Mouse (Mus musculus): Measurements from ENCODE around the gene Kcnk5. TPM values are rescaled to one million over a fixed set of nuclear protein-coding genes. Genes with fewer than 3 reads are reported as not detected.

Gene Kcnk5
- under 1 TPM; 0.42 to 0.57 TPM for total RNA-seq (2021)

GRCm38 (mm10) chr14:20181466-20181921, at the start of gene Kcnk5:
Kcnk5 (minus strand) TSS chr14:20181809.
- peak; percentile 60 to 63 for DNase-seq (ENCODE audit: extremely low spot score in 1 of 2, low spot score in 1 of 2)

GRCm38 (mm10) chr14:20230063-20230491, 48.5 kb upstream of the Kcnk5 start:
- no peak for DNase-seq (ENCODE audit: extremely low spot score in 1 of 2, low spot score in 1 of 2)

- no peak for DNase-seq (ENCODE audit: extremely low spot score in 1 of 2, low spot score in 1 of 2)
Observed at GRCm38 (mm10) chr14:20229437-20229836, 47.8 kb upstream of the Kcnk5 start.

GRCm38 (mm10) chr14:20228336-20228735, 46.7 kb upstream of the Kcnk5 start:
- DNase-seq (ENCODE audit: extremely low spot score in 1 of 2, low spot score in 1 of 2) = no peak

DNA sequence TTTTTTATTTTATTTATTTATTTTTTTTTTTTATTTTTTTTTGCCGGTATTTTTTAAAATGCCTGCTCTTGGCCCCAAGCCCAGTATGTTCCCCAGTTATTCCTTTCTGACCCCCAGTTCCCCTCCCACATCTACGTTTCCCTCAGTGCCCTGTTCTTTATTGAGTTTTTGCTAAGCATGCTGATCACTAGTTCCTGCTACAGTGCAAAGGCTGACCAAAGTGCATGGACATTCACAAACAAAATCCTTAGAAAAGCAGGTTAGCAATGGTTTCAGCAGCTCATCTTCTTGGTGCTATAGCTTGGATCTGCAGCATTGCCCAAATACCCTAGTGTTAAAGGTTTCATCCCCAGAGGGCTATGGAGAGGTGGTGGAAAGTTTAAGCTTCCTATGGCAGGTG, 45.4 kb upstream of the Kcnk5 start:
- no peak for DNase-seq (ENCODE audit: extremely low spot score in 1 of 2, low spot score in 1 of 2)

DNA sequence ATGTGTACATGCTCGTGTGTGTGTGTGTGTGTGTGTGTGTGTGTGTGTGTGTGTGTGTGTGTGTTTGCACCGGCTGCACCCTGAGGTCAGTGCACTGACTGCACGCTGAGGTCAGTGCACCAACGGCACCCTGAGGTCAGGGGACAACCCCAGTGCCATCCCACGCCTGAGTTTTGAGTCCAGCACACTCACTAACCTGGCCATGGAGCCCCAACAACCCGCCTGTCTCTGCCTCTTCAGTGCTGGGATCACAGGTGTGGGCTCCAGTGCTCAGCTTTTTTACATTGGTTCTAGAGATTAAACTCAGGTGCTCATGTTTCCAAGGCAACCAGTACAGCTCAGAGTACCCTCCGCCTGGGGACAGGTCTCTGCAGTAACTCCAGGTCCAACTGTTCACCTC, 44.9 kb upstream of the Kcnk5 start:
- DNase-seq (ENCODE audit: extremely low spot score in 1 of 2, low spot score in 1 of 2) = no peak

GRCm38 (mm10) chr14:20225525-20225924, 43.9 kb upstream of the Kcnk5 start:
- DNase-seq (ENCODE audit: extremely low spot score in 1 of 2, low spot score in 1 of 2) = no peak

GRCm38 (mm10) chr14:20224576-20225218, 43.1 kb upstream of the Kcnk5 start:
- DNase-seq (ENCODE audit: extremely low spot score in 1 of 2, low spot score in 1 of 2) = no peak

DNA sequence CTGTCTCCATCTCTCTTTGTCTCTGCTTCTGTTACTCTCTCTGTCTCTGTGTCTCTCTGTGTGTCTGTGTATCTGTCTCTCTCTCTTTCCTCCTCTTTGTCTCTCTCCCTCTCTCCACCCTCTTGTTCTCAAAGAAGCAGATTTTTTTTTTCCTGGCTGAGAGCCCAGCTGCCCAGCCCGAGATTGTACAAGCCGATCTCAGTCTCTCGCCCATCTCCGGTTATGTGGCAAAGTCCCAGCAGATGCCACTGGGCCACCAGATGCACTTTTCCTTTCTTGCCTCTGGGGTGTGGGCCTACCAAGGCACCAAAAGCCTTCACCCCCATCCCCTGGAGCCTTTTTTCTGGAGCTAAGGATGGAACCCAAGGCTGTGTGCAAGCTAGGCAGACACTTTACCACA, 42.6 kb upstream of the Kcnk5 start:
- no peak for DNase-seq (ENCODE audit: extremely low spot score in 1 of 2, low spot score in 1 of 2)

GRCm38 (mm10) chr14:20223253-20223652, 41.6 kb upstream of the Kcnk5 start:
- DNase-seq (ENCODE audit: extremely low spot score in 1 of 2, low spot score in 1 of 2) = no peak

DNA sequence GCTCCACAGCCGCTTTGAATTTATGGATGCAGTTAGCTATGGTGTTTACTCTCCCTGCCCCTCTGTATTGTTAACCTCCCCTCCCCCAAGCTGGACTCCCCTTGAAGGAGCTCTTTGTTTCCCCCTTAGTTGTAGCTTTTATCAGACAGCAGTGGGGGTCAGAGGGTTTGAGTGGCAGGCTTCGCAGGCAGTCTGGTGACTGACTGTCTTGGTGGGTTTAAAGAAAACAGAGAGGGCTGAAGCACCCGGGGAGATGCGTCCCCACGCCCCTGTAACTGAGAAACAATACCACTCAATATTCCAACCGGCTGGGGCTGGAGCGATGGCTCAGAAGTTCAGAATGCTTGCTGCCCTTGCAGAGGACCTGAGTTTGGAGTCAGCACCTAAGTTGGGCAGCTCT, 39.5 kb upstream of the Kcnk5 start:
- no peak for DNase-seq (ENCODE audit: extremely low spot score in 1 of 2, low spot score in 1 of 2)

DNA sequence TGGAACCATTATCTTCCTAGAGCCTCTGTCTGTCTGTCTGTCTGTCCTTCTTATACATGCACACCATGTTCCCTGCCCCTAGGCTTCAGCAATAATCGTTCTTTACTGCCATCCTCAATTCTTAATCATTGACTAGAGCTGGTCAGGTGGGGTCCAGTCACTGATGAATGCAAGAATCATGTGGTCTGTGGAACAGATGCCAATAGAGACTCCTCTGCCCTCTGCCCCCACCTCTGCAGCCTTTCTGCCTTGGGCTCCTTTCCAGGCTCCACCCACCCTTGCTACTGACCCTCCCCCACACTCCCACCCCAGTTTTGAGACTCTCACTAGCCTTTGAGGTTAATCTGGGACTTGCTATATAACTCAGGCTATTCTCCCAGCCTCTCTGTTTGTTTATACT, 38.2 kb upstream of the Kcnk5 start:
- no peak for DNase-seq (ENCODE audit: extremely low spot score in 1 of 2, low spot score in 1 of 2)

DNA sequence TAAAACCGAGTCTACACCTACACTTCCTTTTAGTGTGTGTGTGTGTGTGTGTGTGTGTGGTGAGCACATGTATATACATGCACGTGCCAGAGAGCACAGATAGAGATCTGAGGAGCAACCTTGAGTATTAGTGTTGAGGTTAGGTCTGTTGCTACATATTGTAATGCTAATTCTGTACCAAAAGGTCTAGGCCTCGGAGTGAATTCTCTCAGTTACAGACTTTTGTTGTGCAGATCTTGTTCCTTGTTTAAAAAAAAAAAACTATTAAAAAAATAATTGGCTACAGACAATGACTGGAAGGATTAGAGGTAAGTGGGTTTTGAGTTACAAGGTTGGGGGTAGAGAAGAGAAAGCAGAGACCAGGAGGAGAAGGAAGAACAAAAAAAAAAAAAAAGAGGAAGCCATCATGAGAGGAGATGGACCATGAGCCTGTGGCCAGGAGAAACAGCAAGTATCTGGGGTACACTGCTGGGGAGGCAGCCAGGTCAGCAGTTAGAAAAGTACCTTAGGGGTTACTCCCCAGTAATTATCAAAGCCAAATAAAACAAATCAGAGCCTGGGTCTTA, 35.8 kb upstream of the Kcnk5 start:
- DNase-seq (ENCODE audit: extremely low spot score in 1 of 2, low spot score in 1 of 2) = no peak

DNA sequence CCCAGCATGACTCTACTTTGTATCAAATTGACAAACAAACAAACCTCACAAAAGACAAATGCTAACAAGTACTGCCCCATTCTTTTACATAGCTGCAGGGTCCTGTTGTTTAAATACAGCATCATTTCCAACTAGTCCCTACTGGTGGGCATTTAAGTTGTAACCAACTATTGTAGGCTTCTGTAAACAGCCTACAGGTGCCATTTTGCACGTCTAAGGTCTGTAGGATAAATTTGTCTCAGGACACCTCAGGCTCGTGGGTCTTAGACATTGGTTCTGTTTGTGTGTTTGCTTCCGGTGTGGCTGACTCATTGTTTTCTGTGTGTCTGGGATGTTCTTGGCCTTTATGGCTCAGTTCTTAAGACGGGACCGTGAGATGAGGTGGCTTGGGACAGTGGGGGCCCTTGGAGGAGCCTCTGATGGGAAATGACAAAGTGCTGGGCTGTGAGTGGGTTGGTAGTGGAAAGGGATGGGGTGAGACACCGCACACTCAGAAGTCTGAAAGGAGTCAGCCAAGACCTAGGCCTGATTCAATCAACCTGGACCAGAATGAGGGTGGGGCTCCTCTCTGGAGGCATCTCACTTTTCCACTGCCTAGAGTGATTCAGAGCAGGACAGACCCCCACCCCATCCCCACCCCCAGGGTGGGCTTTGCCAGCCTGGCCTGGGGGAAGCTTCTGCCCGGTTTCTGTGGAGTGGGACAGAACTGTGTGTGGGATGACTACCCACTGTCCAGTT, 35.1 kb upstream of the Kcnk5 start:
- no peak for DNase-seq (ENCODE audit: extremely low spot score in 1 of 2, low spot score in 1 of 2)

- DNase-seq (ENCODE audit: extremely low spot score in 1 of 2, low spot score in 1 of 2) = no peak
Observed at GRCm38 (mm10) chr14:20215826-20216225, 34.2 kb upstream of the Kcnk5 start.

GRCm38 (mm10) chr14:20214125-20214524, 32.5 kb upstream of the Kcnk5 start:
- DNase-seq (ENCODE audit: extremely low spot score in 1 of 2, low spot score in 1 of 2) = no peak

- no peak for DNase-seq (ENCODE audit: extremely low spot score in 1 of 2, low spot score in 1 of 2)
Observed at GRCm38 (mm10) chr14:20211754-20212601, 30.4 kb upstream of the Kcnk5 start.

- no peak for DNase-seq (ENCODE audit: extremely low spot score in 1 of 2, low spot score in 1 of 2)
Observed at GRCm38 (mm10) chr14:20209926-20210325, 28.3 kb upstream of the Kcnk5 start.

DNA sequence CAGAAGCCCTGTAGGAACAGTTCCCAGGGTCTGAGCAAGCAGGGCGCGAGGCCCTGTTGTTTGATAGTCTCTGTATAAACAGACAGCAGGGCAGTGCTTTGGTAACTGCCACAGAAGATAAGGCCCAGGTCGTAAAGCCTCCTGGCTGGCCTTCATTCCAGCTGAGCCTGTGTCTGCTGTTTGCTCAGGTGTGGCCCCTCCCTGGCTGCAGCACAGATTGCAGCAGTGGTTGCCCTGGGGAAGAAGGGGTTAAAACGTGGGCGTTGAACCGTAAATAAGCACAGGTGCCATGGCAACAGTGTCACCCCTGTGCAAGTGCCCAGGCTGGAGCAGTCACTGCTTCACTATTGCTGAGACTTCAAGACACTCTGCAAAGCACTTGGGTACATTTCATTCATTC, 26.8 kb upstream of the Kcnk5 start:
- no peak for DNase-seq (ENCODE audit: extremely low spot score in 1 of 2, low spot score in 1 of 2)

DNA sequence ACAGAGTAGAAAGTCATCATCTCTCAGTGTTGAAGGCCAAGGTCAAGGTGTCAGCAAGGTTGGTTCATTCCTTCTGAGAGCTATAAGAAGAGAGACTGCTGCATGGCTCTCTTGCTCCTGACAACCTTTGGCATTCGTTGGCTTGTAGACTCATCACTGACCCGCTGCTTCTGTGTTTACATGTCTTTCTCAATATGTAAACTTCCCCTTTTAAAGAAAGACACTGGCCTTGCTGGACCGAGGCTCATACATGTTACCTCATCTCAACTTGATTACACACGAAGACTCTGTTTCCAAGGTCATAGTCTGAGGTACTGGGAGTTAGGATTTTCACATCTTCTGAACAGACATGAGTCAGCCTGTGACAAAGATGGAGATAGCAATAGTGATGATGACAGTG, 24.1 kb upstream of the Kcnk5 start:
- no peak for DNase-seq (ENCODE audit: extremely low spot score in 1 of 2, low spot score in 1 of 2)

- no peak for DNase-seq (ENCODE audit: extremely low spot score in 1 of 2, low spot score in 1 of 2)
Observed at GRCm38 (mm10) chr14:20203301-20203700, 21.7 kb upstream of the Kcnk5 start.
